Mouse (Mus musculus): ENCODE measurements around the gene Hist1h3d.
"Not testable (repeated sequence)": the region's sequence is repeated elsewhere in the genome, so short reads cannot be mapped to it uniquely, and the experiment has no call there.

- not testable (repeated sequence) for TF ChIP-seq CTCF (IDR thresholded peaks at IDR 0.05; ENCODE audit: borderline replicate concordance, extremely low read depth, insufficient read depth, insufficient read length)
- TF ChIP-seq POLR2A (IDR thresholded peaks at IDR 0.05; ENCODE audit: borderline replicate concordance, extremely low read depth, insufficient read depth, insufficient read length, poor library complexity, severe bottlenecking): peak; percentile 94
These were observed 46.7 kb downstream of the Hist1h3d start, which contains the start of gene Hist1h1e for GRCm38 (mm10) chr13:23622175-23622671.

Measured in brain, embryonic 14.5 days (tissue).